Mouse (Mus musculus): ENCODE measurements around the gene Ccdc117.

DNA sequence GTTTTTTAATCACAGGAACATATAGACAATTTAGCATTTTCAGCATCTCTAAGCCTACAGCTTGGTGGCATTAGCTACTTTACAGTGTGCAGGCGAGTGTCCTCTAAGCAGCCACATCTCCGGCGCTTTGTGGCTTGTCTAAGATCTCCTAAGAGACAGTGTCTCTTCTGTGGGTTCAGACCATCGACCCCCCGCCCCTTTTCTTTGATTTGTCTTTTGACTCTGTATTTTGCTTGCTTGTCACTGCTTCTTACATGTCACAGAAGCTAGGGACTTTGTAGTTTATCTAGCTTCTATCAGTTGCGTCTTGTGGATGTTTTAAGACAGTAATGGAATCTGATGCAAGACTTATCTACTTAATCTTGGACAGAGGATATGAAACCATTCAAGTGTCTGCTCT is 24.6 kb downstream of the Ccdc117 start:
- TF ChIP-seq CTCF (IDR thresholded peaks at IDR 0.05; ENCODE audit: extremely low read depth, insufficient read depth, low read length) (no peak), POLR2A (IDR thresholded peaks at IDR 0.05; ENCODE audit: extremely low read depth, insufficient read depth, low read length) (no peak)

Data from cortical plate, adult 2 months (tissue).